Mouse (Mus musculus) spleen, adult 2 months (tissue): Measurements from ENCODE around the gene Lpcat1. TPM values are rescaled to one million over a fixed set of nuclear protein-coding genes. Genes with fewer than 3 reads are reported as not detected.

Source experiments
- DNase-seq, 2 experiments: peaks; one replicate each; pipeline versions ENCODE4 v3.0.0 to v3.0.0-alpha.2; 2012 to 2021; ENCODE audit warnings: low spot score in 2 of 2, low read depth in 1 of 2
- H3K27ac ChIP-seq: fragments of 200-500 bp; 2 replicates; pipeline ENCODE4 v1.5.1; 2012; ENCODE audit warnings: low read length, inconsistent platforms; ENCODE audit not compliant: insufficient read depth
- H3K27me3 ChIP-seq: fragments of 200-500 bp; 2 replicates; pipeline ENCODE4 v1.6.1; 2012; ENCODE audit warnings: mild to moderate bottlenecking, moderate library complexity, low read length, inconsistent platforms; ENCODE audit not compliant: control insufficient read depth, insufficient read depth
- H3K36me3 ChIP-seq: fragments of 200-500 bp; 2 replicates; pipeline ENCODE4 v1.6.1; 2012; ENCODE audit warnings: mild to moderate bottlenecking, low read length, inconsistent platforms; ENCODE audit not compliant: control insufficient read depth, insufficient read depth
- H3K4me1 ChIP-seq: fragments of 200-500 bp; 2 replicates; pipeline ENCODE4 v1.6.1; 2011; ENCODE audit warnings: inconsistent platforms; ENCODE audit not compliant: control insufficient read depth, insufficient read depth, insufficient read length
- H3K4me3 ChIP-seq: fragments of 200-500 bp; 2 replicates; pipeline ENCODE4 v1.5.1; 2011; ENCODE audit warnings: mild to moderate bottlenecking, inconsistent platforms; ENCODE audit not compliant: insufficient read depth, insufficient read length; ENCODE audit errors: extremely low read depth
- CTCF ChIP-seq: fragments of 200-500 bp; IDR thresholded peaks from 2 replicates; pipeline ENCODE4 v1.5.1; 2011; ENCODE audit warnings: mild to moderate bottlenecking, inconsistent platforms; ENCODE audit not compliant: insufficient read depth, insufficient read length, insufficient replicate concordance; ENCODE audit errors: extremely low read depth
- POLR2A ChIP-seq: fragments of 200-500 bp; IDR thresholded peaks from 2 replicates; pipeline ENCODE4 v1.6.1; 2011; ENCODE audit warnings: low read depth, low read length, inconsistent platforms
- WGBS: fragments of 180-500 bp; shearing (Covaris S2); methylation state at CpG from one replicate; pipeline ENCODE4 v1.1.7; 2018; 5-methylcytosine and 5-hydroxymethylcytosine counted together
- polyA plus RNA-seq: library from polyadenylated mRNA; depleted of rRNA; stranded (reverse); fragments of >200 nt; gene quantifications from 2 replicates; pipeline ENCODE4 v1.2.3, GENCODE M21; 2012; rRNA removed

The Lpcat1 gene
- 64.9 and 81.3 TPM in 2 replicates for polyA plus RNA-seq

GRCm38 (mm10) chr13:73467034-73467420, at the start of gene Lpcat1:
Gene Lpcat1, plus strand, starts transcription at chr13:73467197.
- Histone ChIP-seq H3K4me1 (peaks cover 26% of the 10 kb centered on the region; the same call in 1 of the 2 replicates), H3K36me3 (no peaks in the 10 kb centered on the region), H3K27ac (peak within 1 kb of the TSS; percentile 76), H3K4me3 (peak within 1 kb of the TSS; percentile 75), H3K27me3 (no peaks in the 10 kb centered on the region)
- 1% methylated on average over 35 of the region's 35 CpGs for WGBS
- peak; percentile 63 for TF ChIP-seq POLR2A
- TF ChIP-seq CTCF: no peak
- peak; percentile 72 to 91 for DNase-seq

DNA sequence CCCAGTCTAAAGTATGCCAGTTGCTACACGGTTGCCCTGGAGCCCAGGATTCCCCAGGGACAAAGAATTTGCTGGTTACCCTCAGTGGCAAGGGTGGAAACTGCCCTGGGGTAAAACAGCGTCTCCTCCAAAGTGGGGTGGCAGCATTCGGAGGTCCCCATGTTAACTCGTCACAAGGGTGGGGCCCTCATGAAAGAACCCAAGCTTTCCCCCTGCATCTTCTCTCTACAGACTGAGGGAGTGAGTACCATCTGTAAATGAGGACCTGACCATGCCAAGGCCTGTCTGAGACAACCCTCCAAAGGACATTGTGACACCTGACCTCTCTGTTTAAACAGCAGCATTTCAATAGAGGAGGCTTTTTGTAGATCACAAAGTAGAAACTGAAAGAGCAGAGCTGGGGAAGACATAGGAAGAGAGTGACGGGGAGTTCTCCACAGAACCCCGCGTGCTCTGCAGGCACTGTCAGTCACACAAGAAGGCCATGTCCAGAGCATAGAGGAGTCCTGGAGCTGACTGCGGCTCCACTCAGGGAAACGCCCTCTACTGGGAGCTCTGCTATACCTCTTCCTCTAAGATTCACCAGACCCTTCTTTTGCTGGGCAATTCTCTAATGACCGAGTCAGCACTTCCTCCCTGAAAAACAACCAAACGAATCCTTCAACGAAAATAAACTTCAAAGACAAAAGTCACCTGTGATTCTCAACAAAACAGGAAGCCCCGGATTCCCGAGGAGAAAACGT, 49.3 kb upstream of the Lpcat1 start:
- Histone ChIP-seq H3K4me3 (no peak overlapping the region), H3K36me3 (no peaks in the 10 kb centered on the region), H3K4me1 (no peaks in the 10 kb centered on the region), H3K27me3 (no peaks in the 10 kb centered on the region), H3K27ac (no peak overlapping the region)
- no peak for TF ChIP-seq POLR2A
- TF ChIP-seq CTCF: peak; percentile 14; the same call in 1 of the 2 replicates
- whole genome bisulfite sequencing: 28% methylated on average over 15 of the region's 15 CpGs
- peak in 1 of 2 experiments; percentile 16 for DNase-seq

DNA sequence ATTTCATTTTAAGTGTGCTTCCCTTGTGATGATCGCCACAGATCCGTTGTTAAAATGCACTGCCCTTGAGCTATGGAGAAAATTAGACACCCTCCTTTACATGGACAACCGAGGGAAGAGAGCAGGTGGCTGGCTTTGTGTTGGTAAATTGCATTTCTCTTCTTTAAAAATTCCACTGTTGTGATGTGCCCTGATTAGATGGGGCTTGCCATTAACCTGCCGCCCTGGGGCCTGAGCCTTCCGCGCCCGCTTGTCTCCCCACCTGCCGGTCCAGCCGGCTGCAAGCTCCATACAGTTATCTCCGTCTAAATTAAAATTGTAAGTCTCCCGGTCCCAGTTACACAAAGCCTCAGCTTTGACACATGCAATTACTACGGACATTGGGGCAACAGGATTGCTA, 48.7 kb upstream of the Lpcat1 start:
- Histone ChIP-seq H3K27ac (no peak overlapping the region), H3K4me1 (no peaks in the 10 kb centered on the region), H3K27me3 (no peaks in the 10 kb centered on the region), H3K4me3 (no peak overlapping the region), H3K36me3 (no peaks in the 10 kb centered on the region)
- no peak for DNase-seq
- TF ChIP-seq POLR2A (no peak), CTCF (no peak)
- WGBS: 80% methylated on average over 12 of the region's 12 CpGs

GRCm38 (mm10) chr13:73419244-73419643, 47.8 kb upstream of the Lpcat1 start:
- no peak for DNase-seq
- Histone ChIP-seq H3K36me3 (no peaks in the 10 kb centered on the region), H3K27me3 (no peaks in the 10 kb centered on the region), H3K27ac (no peak overlapping the region), H3K4me1 (no peaks in the 10 kb centered on the region), H3K4me3 (no peak overlapping the region)
- TF ChIP-seq CTCF: no peak
- 82% methylated on average over 5 of the region's 5 CpGs for WGBS

DNA sequence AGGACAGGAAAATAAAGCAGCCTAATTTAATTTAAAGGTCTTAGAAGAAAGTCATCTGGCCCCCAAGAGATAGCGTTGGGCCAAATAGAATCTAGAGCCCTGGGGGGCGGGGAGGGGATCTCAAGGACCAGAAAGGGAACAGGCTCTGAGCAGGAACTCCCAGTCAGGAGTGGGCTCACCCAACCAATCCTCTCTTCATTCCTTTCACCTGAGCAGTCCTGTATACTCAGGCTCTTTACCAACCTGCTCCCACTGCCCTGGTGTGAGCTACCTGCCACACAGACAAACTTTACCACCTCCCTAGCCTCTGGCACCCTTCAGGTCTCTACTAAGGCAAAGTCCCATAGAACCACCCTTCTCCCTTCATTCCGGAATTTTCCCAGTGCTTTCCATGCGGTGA, 44.0 kb upstream of the Lpcat1 start:
- Histone ChIP-seq H3K27ac (no peak overlapping the region), H3K4me1 (no peaks in the 10 kb centered on the region), H3K4me3 (no peak overlapping the region), H3K36me3 (no peaks in the 10 kb centered on the region), H3K27me3 (no peaks in the 10 kb centered on the region)
- 75% methylated on average over 4 of the region's 4 CpGs for WGBS
- TF ChIP-seq CTCF (no peak), POLR2A (no peak)
- DNase-seq: no peak

GRCm38 (mm10) chr13:73425035-73425434, 42.0 kb upstream of the Lpcat1 start:
- Histone ChIP-seq H3K4me1 (no peaks in the 10 kb centered on the region), H3K27ac (no peak overlapping the region), H3K4me3 (no peak overlapping the region), H3K36me3 (no peaks in the 10 kb centered on the region), H3K27me3 (no peaks in the 10 kb centered on the region)
- no peak for TF ChIP-seq POLR2A
- no peak for TF ChIP-seq CTCF
- 67% methylated on average over 6 of the region's 6 CpGs for WGBS
- no peak for DNase-seq

DNA sequence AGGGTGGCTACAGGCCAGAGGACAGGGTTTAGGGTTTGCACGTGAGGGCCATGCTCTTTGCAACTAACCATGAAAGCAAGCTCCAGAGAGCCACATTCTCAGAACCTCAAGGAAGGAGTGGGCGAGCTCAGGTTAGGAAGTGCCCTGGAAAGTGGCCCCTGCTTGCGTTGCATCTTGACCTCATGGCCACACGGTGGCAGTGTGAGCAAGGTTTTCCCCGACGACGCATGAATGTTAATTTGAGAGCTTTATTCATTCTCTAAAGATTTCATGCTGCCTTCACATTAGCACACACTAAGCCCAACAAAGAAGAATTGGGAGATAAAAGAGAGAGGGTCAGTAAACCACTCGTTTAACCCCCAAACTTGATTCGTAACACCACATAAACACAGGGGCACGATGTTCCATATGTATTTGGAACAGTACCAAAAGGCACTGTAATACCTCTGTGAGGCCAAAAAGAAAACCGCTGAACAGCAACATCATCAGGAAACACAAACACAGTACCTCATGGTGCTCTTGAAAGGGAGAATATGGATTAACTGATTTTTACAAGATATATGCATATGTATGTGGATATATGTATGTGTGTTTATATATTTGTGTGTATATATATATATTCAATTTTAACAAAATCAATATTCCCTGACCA, 41.0 kb upstream of the Lpcat1 start:
- peak; percentile 96 for TF ChIP-seq CTCF
- no peak for TF ChIP-seq POLR2A
- DNase-seq: peak in 1 of 2 experiments; percentile 66
- H3K4me3 ChIP-seq: no peak overlapping the region
- no peak overlapping the region for H3K27ac ChIP-seq
- WGBS: 19% methylated on average over 11 of the region's 11 CpGs
- H3K4me1 ChIP-seq: no peaks in the 10 kb centered on the region
- H3K36me3 ChIP-seq: no peaks in the 10 kb centered on the region
- H3K27me3 ChIP-seq: no peaks in the 10 kb centered on the region
